Comparison of ENCODE assay signal across 26 mouse cellular contexts in genomic region chr11:63769738-63770137, GRCm38 (mm10).
DNase-seq lines count a peak whose midpoint lies in the region; ATAC-seq and TF ChIP-seq lines count a peak whose summit lies in the region.
"Had no signal": no experiment of that assay in that cellular context is flagged by ENCODE, and none has a peak within 500 bp of the region (broad histone marks: within the 10 kb centered on the region; RNA-seq: fewer than 3 reads in every experiment).

No protein-coding gene starts in this region.

- no peaks in the 10 kb centered on the region for H3K4me1 ChIP-seq in heart, adult 2 months (ENCODE audit: control insufficient read depth, insufficient read depth, low read length)
- H3K4me1 ChIP-seq in heart, embryonic 12.5 days (replicated peaks): no peaks in the 10 kb centered on the region
- H3K4me1 ChIP-seq in ES-E14 (ENCODE audit: control insufficient read depth in 2 of 2, insufficient read depth in 2 of 2, low read length in 2 of 2, poor library complexity in 1 of 2): no peaks in the 10 kb centered on the region
- H3K4me1 ChIP-seq: embryonic facial prominence, embryonic 12.5 days; forebrain, embryonic 12.5 days; heart, embryonic 13.5 days; hindbrain, embryonic 12.5 days; megakaryocyte, embryonic 14.5 days; midbrain, embryonic 13.5 days; neural tube, embryonic 13.5 days had no signal

- no peak overlapping the region for H3K4me3 ChIP-seq in heart, adult 2 months
- no peak overlapping the region for H3K4me3 ChIP-seq in heart, embryonic 12.5 days
- no peak overlapping the region for H3K4me3 ChIP-seq in left cerebral cortex, adult 2 months
- H3K4me3 ChIP-seq in ES-E14 (ENCODE audit: insufficient read depth in 1 of 2, low read depth in 1 of 2, low read length in 2 of 2, poor library complexity in 1 of 2, severe bottlenecking in 1 of 2): no peak overlapping the region
- H3K4me3 ChIP-seq: embryonic facial prominence, embryonic 12.5 days; forebrain, embryonic 12.5 days; heart, embryonic 13.5 days; hindbrain, embryonic 12.5 days; limb, embryonic 10.5 days; megakaryocyte, embryonic 14.5 days; midbrain, embryonic 13.5 days; neural tube, embryonic 13.5 days had no signal

- TF ChIP-seq EP300 in heart, adult 2 months (IDR thresholded peaks at IDR 0.05; ENCODE audit: insufficient read depth, low read depth, low read length): no peak

- no peak for ATAC-seq in heart, embryonic 12.5 days (ENCODE audit: insufficient number of reproducible peaks, low FRiP score)
- ATAC-seq in granulocyte monocyte progenitor cell, adult 5-6 weeks (replicated peaks; ENCODE audit: poor library complexity, severe bottlenecking): no peak
- ATAC-seq: inflammation-experienced regulatory T-cells, adult 6 months; liver, postnatal 0 days; midbrain, embryonic 13.5 days had no signal

- H3K79me2 ChIP-seq in heart, adult 2 months (replicated peaks; ENCODE audit: control insufficient read depth, insufficient read depth, low read length): no peaks in the 10 kb centered on the region

- peak; percentile 35 for TF ChIP-seq CTCF in heart, adult 2 months (IDR thresholded peaks at IDR 0.05)
- peak; percentile 16 for TF ChIP-seq CTCF in left cerebral cortex, adult 2 months (IDR thresholded peaks at IDR 0.05)
- peak; percentile 7; the same call in 1 of the 2 replicates for TF ChIP-seq CTCF in brain, embryonic 14.5 days (IDR thresholded peaks at IDR 0.05; ENCODE audit: borderline replicate concordance, extremely low read depth, insufficient read depth, insufficient read length)

- no peak overlapping the region for H3K9ac ChIP-seq in heart, adult 2 months (ENCODE audit: low read depth, low read length)
- no peak overlapping the region for H3K9ac ChIP-seq in heart, embryonic 12.5 days
- H3K9ac ChIP-seq in ES-E14 (ENCODE audit: insufficient read depth, low read depth, low read length, poor library complexity, severe bottlenecking): no peak overlapping the region
- H3K9ac ChIP-seq: embryonic facial prominence, embryonic 12.5 days; forebrain, embryonic 12.5 days; heart, embryonic 13.5 days; hindbrain, embryonic 12.5 days; liver, postnatal 0 days; midbrain, embryonic 13.5 days; neural tube, embryonic 13.5 days had no signal

- TF ChIP-seq POLR2A in heart, adult 2 months (IDR thresholded peaks at IDR 0.05; ENCODE audit: insufficient read depth, low read depth, low read length): no peak
- TF ChIP-seq POLR2A in brain, embryonic 14.5 days (IDR thresholded peaks at IDR 0.05; ENCODE audit: borderline replicate concordance, extremely low read depth, insufficient read depth, insufficient read length, poor library complexity, severe bottlenecking): no peak

- 99% methylated on average over 2 of the region's 2 CpGs for WGBS in heart, adult 2 months
- 94% methylated on average over 2 of the region's 2 CpGs for WGBS in heart, embryonic 12.5 days

- no peak overlapping the region for H3K27ac ChIP-seq in heart, adult 2 months
- no peak overlapping the region for H3K27ac ChIP-seq in heart, embryonic 12.5 days (ENCODE audit: poor library complexity, severe bottlenecking)
- H3K27ac ChIP-seq in left cerebral cortex, adult 2 months: no peak overlapping the region
- no peak overlapping the region for H3K27ac ChIP-seq in ES-E14 (ENCODE audit: insufficient read depth, low read depth, low read length, poor library complexity, severe bottlenecking)
- H3K27ac ChIP-seq: embryonic facial prominence, embryonic 12.5 days; forebrain, embryonic 12.5 days; heart, embryonic 13.5 days; hindbrain, embryonic 12.5 days; limb, embryonic 10.5 days; midbrain, embryonic 13.5 days; neural tube, embryonic 13.5 days had no signal

- intact Hi-C loops in heart, adult 2 months (cut with DNase I): no loop called here
- intact Hi-C loops in left cerebral cortex, adult 2 months (cut with DNase I): loop anchor here (10.0 kb wide), 1 partner anchor 205 kb away; no protein-coding TSS in a partner anchor
- intact Hi-C loops in left cerebral cortex, postnatal 25 days (cut with DNase I): no loop called here

- H3K4me2 ChIP-seq in heart, embryonic 12.5 days: no peak overlapping the region
- H3K4me2 ChIP-seq: embryonic facial prominence, embryonic 12.5 days; forebrain, embryonic 12.5 days; heart, embryonic 13.5 days; hindbrain, embryonic 12.5 days; midbrain, embryonic 13.5 days; neural tube, embryonic 13.5 days had no signal

- H3K27me3 ChIP-seq in heart, adult 2 months (ENCODE audit: control insufficient read depth, insufficient read depth, low read length): no peaks in the 10 kb centered on the region
- no peaks in the 10 kb centered on the region for H3K27me3 ChIP-seq in heart, embryonic 12.5 days (replicated peaks)
- H3K27me3 ChIP-seq: embryonic facial prominence, embryonic 12.5 days; forebrain, embryonic 12.5 days; heart, embryonic 13.5 days; hindbrain, embryonic 12.5 days; megakaryocyte, embryonic 14.5 days; midbrain, embryonic 13.5 days; neural tube, embryonic 13.5 days had no signal

- no peaks in the 10 kb centered on the region; the same call in 1 of the 2 replicates for H3K9me3 ChIP-seq in heart, embryonic 12.5 days (replicated peaks)
- no peaks in the 10 kb centered on the region for H3K9me3 ChIP-seq in ES-E14 (ENCODE audit: control insufficient read depth, insufficient read depth, low read depth, low read length)
- H3K9me3 ChIP-seq: embryonic facial prominence, embryonic 12.5 days; forebrain, embryonic 12.5 days; heart, embryonic 13.5 days; hindbrain, embryonic 12.5 days; limb, embryonic 10.5 days had no signal

- no peak for DNase-seq in heart, adult 2 months
- no peak for DNase-seq in left cerebral cortex, adult 2 months (ENCODE audit: extremely low spot score in 1 of 2, low spot score in 2 of 2)
- DNase-seq in left cerebral cortex, postnatal 25 days (ENCODE audit: low spot score in 2 of 2): no peak
- DNase-seq in ES-E14 (ENCODE audit: low read depth, low spot score): no peak
- DNase-seq in brain, embryonic 14.5 days (ENCODE audit: low read depth): no peak
- DNase-seq: cerebellum, adult 11-12 months; cerebellum, postnatal 14 days; kidney, adult 9 months; kidney, postnatal 4 days; layer of hippocampus, adult 9-11 months; liver; liver, postnatal 0 days; lung, postnatal 36 days; retina, postnatal 1 day; thymus, postnatal 14 days had no signal

- in situ Hi-C loops in ES-E14 (cut with MboI; ENCODE audit: low sequenced_read_pairs in 2 of 2, unreplicated experiment in 2 of 2): no loop called here

- no peaks in the 10 kb centered on the region for H3K36me3 ChIP-seq in heart, adult 2 months (ENCODE audit: control insufficient read depth, insufficient read depth, low read length)
- H3K36me3 ChIP-seq in heart, embryonic 12.5 days: no peaks in the 10 kb centered on the region
- H3K36me3 ChIP-seq in ES-E14 (ENCODE audit: control insufficient read depth, insufficient read depth, low read length, poor library complexity, severe bottlenecking): no peaks in the 10 kb centered on the region
- H3K36me3 ChIP-seq: embryonic facial prominence, embryonic 12.5 days; forebrain, embryonic 12.5 days; heart, embryonic 13.5 days; hindbrain, embryonic 12.5 days; limb, embryonic 10.5 days; midbrain, embryonic 13.5 days; neural tube, embryonic 13.5 days had no signal

TF ChIP-seq in ES-E14, 5 proteins besides CTCF, POLR2A, EP300 and RAD21:
- TF ChIP-seq HCFC1 (IDR thresholded peaks at IDR 0.05; ENCODE audit: borderline replicate concordance, insufficient read depth, low read length): no peak
- TF ChIP-seq ZNF384 (IDR thresholded peaks at IDR 0.05; ENCODE audit: low read depth, low read length): no peak
- TF ChIP-seq MAFK (IDR thresholded peaks at IDR 0.05; ENCODE audit: insufficient read depth, low read depth, low read length): no peak
- no peak for TF ChIP-seq CHD2 (IDR thresholded peaks at IDR 0.05; ENCODE audit: low read depth, low read length)
- TF ChIP-seq ZC3H11A (IDR thresholded peaks at IDR 0.05; ENCODE audit: borderline replicate concordance, low read depth, low read length): 0 out of 2 replicates have a peak, but pooled peaks have one; percentile 48
